Mouse (Mus musculus) heart, embryonic 15.5 days (tissue): ENCODE data around the gene Efcab1. TPM values are rescaled to one million over a fixed set of nuclear protein-coding genes. Genes with fewer than 3 reads are reported as not detected.

ENCODE experiments used
- ATAC-seq: fragments of 200-750 bp; cut with Nextera tagmentation; replicated peaks from 2 replicates; pipeline ENCODE4 v1.8.0; 2017; ENCODE audit warnings: low read depth, moderate TSS enrichment; ENCODE audit not compliant: insufficient number of reproducible peaks, insufficient read depth, low FRiP score
- H3K27ac ChIP-seq: fragments of 300-500 bp; sonication (generic); 2 replicates; pipeline ENCODE4 v1.5.1; 2015; ENCODE audit warnings: mild to moderate bottlenecking, inconsistent platforms
- H3K27me3 ChIP-seq: fragments of 300-500 bp; sonication (generic); 2 replicates; pipeline ENCODE4 v1.6.1; 2015; ENCODE audit warnings: inconsistent platforms
- H3K36me3 ChIP-seq: fragments of 300-500 bp; sonication (generic); 2 replicates; pipeline ENCODE4 v1.6.1; 2015; ENCODE audit warnings: mild to moderate bottlenecking, inconsistent platforms
- H3K4me1 ChIP-seq: fragments of 300-500 bp; sonication (generic); replicated peaks from 2 replicates; pipeline ENCODE4 v1.6.1; 2015; ENCODE audit warnings: inconsistent platforms
- H3K4me2 ChIP-seq: fragments of 300-500 bp; sonication (generic); 2 replicates; pipeline ENCODE4 v1.6.1; 2015; ENCODE audit warnings: inconsistent platforms, mild to moderate bottlenecking, moderate library complexity
- H3K4me3 ChIP-seq: fragments of 300-500 bp; sonication (generic); 2 replicates; pipeline ENCODE4 v1.5.1; 2015; ENCODE audit warnings: mild to moderate bottlenecking, inconsistent platforms
- H3K9ac ChIP-seq: fragments of 300-500 bp; sonication (generic); 2 replicates; pipeline ENCODE4 v1.6.1; 2015; ENCODE audit warnings: mild to moderate bottlenecking, inconsistent platforms
- H3K9me3 ChIP-seq: fragments of 300-500 bp; sonication (generic); replicated peaks from 2 replicates; pipeline ENCODE4 v1.6.1; 2016; ENCODE audit warnings: inconsistent platforms
- WGBS: fragments of 180-500 bp; shearing (Covaris S2); methylation state at CpG from one replicate; pipeline ENCODE4 v1.1.7; 2015; ENCODE audit warnings: mixed read lengths; 5-methylcytosine and 5-hydroxymethylcytosine counted together
- polyA plus RNA-seq: library from polyadenylated mRNA; unstranded; fragments of >200 nt; fragmentation: Nextera tagmentation; extraction: Ambion mirVana; gene quantifications from 2 replicates; pipeline ENCODE4 v1.2.1, GENCODE M21; 2015

Efcab1 gene
- polyA plus RNA-seq, 1 experiment from 2014 or later, result 1.4 TPM

DNA sequence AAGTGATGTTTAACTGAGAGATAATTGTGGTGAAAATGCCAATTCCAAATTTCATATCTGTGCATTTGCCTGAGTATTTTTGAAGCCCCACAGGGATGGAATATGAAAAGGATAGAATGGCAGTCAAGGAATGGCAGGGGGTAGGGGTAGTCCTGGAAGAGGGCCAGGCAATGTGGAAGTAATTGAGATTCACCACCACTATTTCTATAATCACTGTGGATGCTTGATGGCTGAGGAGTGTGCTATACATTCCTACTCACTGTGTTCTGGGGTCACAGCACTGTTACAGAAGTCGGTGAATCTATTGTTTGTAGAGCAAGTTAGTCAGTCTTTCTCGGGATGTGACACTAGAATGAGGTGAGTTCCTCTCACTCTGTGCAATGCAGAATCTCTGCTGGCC is 108.3 kb downstream of the Efcab1 start:
- H3K4me1 ChIP-seq, result no peaks in the 10 kb centered on the region
- H3K9me3 ChIP-seq, result no peaks in the 10 kb centered on the region
- no peak overlapping the region for H3K9ac ChIP-seq
- H3K36me3 ChIP-seq, result no peaks in the 10 kb centered on the region
- no peak for ATAC-seq
- H3K27me3 ChIP-seq, result no peaks in the 10 kb centered on the region
- H3K4me3 ChIP-seq, result no peak overlapping the region
- no peak overlapping the region for H3K27ac ChIP-seq
- H3K4me2 ChIP-seq, result no peak overlapping the region
- 85% methylated on average over 2 of the region's 2 CpGs for WGBS
